Mouse (Mus musculus): ENCODE measurements around the gene Zscan29. TPM values are rescaled to one million over a fixed set of nuclear protein-coding genes. Genes with fewer than 3 reads are reported as not detected.

Gene Zscan29
- total and polyA plus RNA-seq, 3 experiments, result 6.5 to 199 (median 10.2) TPM

- no peak for TF ChIP-seq EP300 (IDR thresholded peaks at IDR 0.05; ENCODE audit: low read depth in 1 of 2, low read length in 2 of 2)
- no peak for TF ChIP-seq MYB (IDR thresholded peaks at IDR 0.05; ENCODE audit: low read depth, low read length)
- TF ChIP-seq NRF1 (IDR thresholded peaks at IDR 0.05; ENCODE audit: insufficient read depth, low read depth, low read length, poor library complexity, severe bottlenecking), result peak; percentile 68
- peak; percentile 79 for TF ChIP-seq HCFC1 (IDR thresholded peaks at IDR 0.05; ENCODE audit: low read depth, low read length)
- no peak for TF ChIP-seq ZNF384 (IDR thresholded peaks at IDR 0.05; ENCODE audit: low read depth, low read length)
- TF ChIP-seq MAX (IDR thresholded peaks at IDR 0.05; ENCODE audit: low read length), result peak; percentile 77
- peak; percentile 71 for TF ChIP-seq CHD2 (IDR thresholded peaks at IDR 0.05; ENCODE audit: low read length)
- peak; percentile 95 for TF ChIP-seq POLR2AphosphoS2 (IDR thresholded peaks at IDR 0.05; ENCODE audit: low read length)
- TF ChIP-seq MEF2A (IDR thresholded peaks at IDR 0.05; ENCODE audit: extremely low read depth, insufficient replicate concordance, low read depth, low read length, poor library complexity, severe bottlenecking), result no peak
- TF ChIP-seq MAFK (IDR thresholded peaks at IDR 0.05; ENCODE audit: borderline replicate concordance, low read depth, low read length), result no peak
- TF ChIP-seq BHLHE40 (IDR thresholded peaks at IDR 0.05; ENCODE audit: borderline replicate concordance, low read depth, low read length), result 0 out of 2 replicates have a peak, but pooled peaks have one; percentile 22
- TF ChIP-seq USF2 (IDR thresholded peaks at IDR 0.05; ENCODE audit: borderline replicate concordance in 1 of 2, insufficient read depth in 1 of 2, low read depth in 1 of 2, low read length in 2 of 2), result no peak
- no peak for TF ChIP-seq MAZ (IDR thresholded peaks at IDR 0.05; ENCODE audit: low read depth, low read length)
- no peak for TF ChIP-seq ZC3H11A (IDR thresholded peaks at IDR 0.05; ENCODE audit: low read depth, low read length)
- TF ChIP-seq TCF12 (IDR thresholded peaks at IDR 0.05; ENCODE audit: low read depth, low read length), result peak; percentile 62; the same call in 1 of the 2 replicates
Observed at GRCm38 (mm10) chr2:121140018-121140882, 30.7 kb downstream of the Zscan29 start, which contains the start of the genes Adal and Lcmt2 (continued).

GRCm38 (mm10) chr2:121139266-121140017 lies 31.5 kb downstream of the Zscan29 start:
- Histone ChIP-seq H3K36me3 (ENCODE audit: control insufficient read depth in 1 of 2, insufficient read depth in 2 of 2, low read length in 2 of 2) (peaks cover 0 to 26% of the 10 kb centered on the region in 2 experiments; a peak in 2 of 4 replicates), H3K4me3 (ENCODE audit: control insufficient read depth in 1 of 2, insufficient read depth in 1 of 2, low read depth in 2 of 2, low read length in 2 of 2) (peak overlapping the region; percentile 84 to 92), H3K27ac (ENCODE audit: control insufficient read depth, low read depth, low read length) (peak overlapping the region; percentile 85), H3K27me3 (ENCODE audit: control insufficient read depth in 1 of 2, insufficient read depth in 2 of 2, low read length in 2 of 2) (no peaks in the 10 kb centered on the region), H3K4me1 (ENCODE audit: control insufficient read depth in 1 of 2, insufficient read depth in 2 of 2, low read length in 2 of 2) (peaks cover 5 to 14% of the 10 kb centered on the region in 2 experiments; a peak in 3 of 4 replicates), H3K79me2 (ENCODE audit: control insufficient read depth, insufficient read depth, low read length, poor library complexity) (peaks cover 31% of the 10 kb centered on the region), H3K9me3 (replicated peaks; ENCODE audit: insufficient read depth, low read length) (no peaks in the 10 kb centered on the region), H3K9ac (ENCODE audit: control insufficient read depth, low read depth, low read length, poor library complexity, severe bottlenecking) (peak overlapping the region; percentile 81)
- TF ChIP-seq POLR2AphosphoS2 (IDR thresholded peaks at IDR 0.05; ENCODE audit: low read length) (peak; percentile 66; the same call in 1 of the 2 replicates), USF1 (IDR thresholded peaks at IDR 0.05; ENCODE audit: low read depth, low read length) (peak; percentile 69; the same call in 1 of the 2 replicates), MAFK (IDR thresholded peaks at IDR 0.05; ENCODE audit: borderline replicate concordance, low read depth, low read length) (no peak), BHLHE40 (IDR thresholded peaks at IDR 0.05; ENCODE audit: borderline replicate concordance, low read depth, low read length) (peak; percentile 70; the same call in 1 of the 2 replicates), ETS1 (IDR thresholded peaks at IDR 0.05; ENCODE audit: low read depth, low read length) (no peak), MXI1 (IDR thresholded peaks at IDR 0.05; ENCODE audit: low read depth, low read length) (peak; percentile 81)
- peak; percentile 76 for DNase-seq (ENCODE audit: low read depth, low spot score)
